Mouse (Mus musculus) activated CD4-positive, CD25-positive, alpha-beta regulatory T cell, adult 4 months (primary cell): ENCODE results near the gene Mfsd12. TPM values are rescaled to one million over a fixed set of nuclear protein-coding genes. Genes with fewer than 3 reads are reported as not detected.

Experiments used
- ATAC-seq: one replicate; pipeline ENCODE4 v1.8.0; 2017
- polyA plus RNA-seq, 2 experiments: library from polyadenylated mRNA; unstranded; fragments of 100-300 nt; shearing (Covaris generic); gene quantifications; one replicate each; pipeline ENCODE4 v1.2.1; 2017

The Mfsd12 gene
- polyA plus RNA-seq, 2 experiments from 2014 or later = 1.2 TPM

DNA sequence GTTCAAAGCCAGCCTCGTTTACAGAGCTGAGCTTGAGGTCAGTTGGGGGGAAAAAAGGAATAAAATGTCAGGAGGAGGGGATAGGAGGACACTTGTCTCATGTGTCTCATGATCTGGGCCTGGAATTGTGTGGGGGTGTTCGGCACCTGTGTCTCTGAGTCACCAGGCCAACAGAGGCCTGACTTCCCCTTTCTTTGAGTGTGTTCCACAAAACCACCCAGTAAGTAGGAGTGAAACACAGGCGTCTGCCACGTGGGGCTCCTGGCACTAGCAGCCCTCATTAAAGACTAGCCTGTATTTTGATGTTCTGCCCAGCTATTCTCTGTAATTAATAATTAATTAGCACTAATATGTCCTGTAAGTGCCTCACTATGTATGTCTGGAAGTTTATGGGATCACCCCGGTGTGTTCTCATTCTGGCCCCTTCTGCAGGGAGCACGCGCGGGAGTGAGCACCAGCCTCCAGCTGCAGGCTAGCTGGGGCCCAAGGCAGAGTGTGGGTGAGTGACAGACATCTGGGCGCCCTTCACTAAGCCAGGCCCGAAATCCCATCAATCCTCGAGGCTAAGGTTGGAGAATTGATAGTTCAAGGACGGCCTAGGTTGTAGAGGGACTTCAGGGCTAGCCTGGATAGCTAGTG lies 820 bp upstream of the Mfsd12 start:
- ATAC-seq = no peak

DNA sequence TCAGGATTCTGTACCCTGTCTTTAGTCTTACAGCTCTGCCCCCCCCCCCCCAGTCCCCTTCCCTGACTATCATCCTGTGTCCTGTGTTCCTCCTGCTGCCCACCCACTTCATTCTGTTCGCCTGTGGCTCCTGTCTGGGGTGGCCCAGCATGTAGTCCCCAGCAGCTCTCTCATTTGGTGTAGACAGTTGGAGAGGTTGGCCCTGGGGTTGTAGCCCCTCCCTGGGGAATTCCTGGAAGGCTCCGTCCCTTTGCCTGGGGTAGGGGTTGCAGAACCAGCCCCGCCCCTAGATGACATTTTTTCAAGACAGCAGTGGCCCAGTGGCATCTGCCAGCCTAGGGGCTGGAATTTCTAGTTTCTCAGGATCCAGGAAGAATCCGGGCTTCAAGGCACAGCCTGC lies 918 bp downstream of the Mfsd12 start:
- no peak for ATAC-seq

DNA sequence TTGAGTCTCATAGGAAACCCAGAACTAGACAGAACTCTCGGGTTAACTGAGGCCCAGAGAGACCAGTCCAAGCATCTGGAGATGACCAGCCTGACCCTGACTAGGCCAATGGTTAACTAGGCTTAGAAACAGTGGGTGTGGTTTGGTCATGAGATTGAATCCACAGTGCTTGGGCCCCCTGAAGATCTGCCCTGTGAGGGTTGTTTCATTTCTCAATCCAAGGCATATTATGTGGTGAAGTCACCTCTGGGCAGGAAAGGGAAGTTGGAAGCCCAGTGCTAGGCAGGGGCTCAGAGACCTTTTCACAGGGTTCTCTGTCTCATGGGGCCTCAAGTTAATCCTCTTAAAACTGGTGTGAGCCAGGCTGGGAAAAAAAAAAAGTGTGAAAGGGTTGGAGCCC lies 1.6 kb downstream of the Mfsd12 start:
- ATAC-seq = no peak

GRCm38 (mm10) chr10:81360721-81361120 lies 3.4 kb downstream of the Mfsd12 start:
- no peak for ATAC-seq

GRCm38 (mm10) chr10:81362336-81362949 lies 5.2 kb downstream of the Mfsd12 start:
- ATAC-seq = no peak

DNA sequence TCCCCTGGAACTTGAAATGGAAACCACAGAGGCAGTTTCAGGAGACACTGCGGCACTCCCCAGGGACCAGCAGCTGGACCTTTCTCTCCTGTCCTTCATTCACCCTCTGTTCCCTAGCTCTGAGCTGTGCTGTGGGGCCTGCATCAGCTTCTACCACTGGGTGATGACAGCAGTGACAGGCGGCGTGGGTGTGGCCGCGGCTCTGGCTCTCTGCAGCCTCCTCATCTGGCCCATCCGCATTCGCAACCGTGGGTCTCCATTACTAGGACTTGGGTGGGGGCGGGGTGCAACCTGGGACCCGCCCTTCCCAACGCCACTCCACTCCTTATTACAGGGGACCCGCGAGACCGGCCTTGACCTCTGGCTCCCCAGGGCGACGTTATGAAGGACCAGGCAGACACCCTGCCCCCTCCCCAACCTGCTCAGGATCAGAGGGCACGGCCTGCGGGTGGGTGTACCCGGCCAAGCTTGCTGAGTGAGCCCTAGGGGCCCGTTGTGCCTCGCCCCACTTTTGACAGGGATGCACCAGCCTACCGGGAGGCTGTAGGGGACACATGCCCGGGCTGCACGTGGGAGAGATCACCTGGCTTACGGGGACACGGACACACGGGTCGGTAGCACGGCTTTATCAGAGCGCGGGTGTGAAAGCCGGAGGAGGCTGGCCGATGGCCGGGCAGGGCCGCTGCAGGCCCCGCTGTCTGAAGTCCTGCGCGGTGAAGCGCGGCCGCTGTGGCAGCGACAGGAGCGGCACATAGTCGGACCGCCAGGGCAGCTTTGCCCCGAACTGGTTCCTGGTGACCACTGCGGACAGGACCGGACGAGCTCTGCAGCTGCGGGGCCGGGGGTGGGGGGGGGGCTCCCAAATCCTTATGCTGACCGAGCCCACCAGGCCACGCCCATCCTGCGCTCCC lies 6.4 kb downstream of the Mfsd12 start:
- no peak for ATAC-seq

DNA sequence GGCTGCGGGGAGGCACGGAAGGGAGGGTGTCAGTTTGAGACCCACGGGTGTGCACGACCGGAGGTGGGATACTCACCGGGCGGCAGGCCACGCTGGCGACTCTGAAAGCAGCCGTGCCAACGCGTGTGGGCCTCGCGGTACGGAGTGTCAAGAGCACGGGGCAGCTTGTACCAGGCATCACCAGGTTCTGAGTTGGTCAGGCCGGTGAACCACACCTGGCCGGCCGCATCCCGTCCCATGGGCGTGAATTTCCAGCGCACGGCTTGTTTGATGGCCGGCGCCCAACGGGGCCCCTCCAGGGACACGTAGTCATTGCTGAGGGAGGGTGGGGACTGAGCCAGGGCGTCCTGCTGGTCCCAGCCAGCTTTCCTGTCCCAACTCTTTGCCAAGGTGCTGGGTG lies 7.4 kb downstream of the Mfsd12 start:
- ATAC-seq = no peak

- ATAC-seq = no peak
Measured at GRCm38 (mm10) chr10:81365073-81365472, 7.8 kb downstream of the Mfsd12 start.

DNA sequence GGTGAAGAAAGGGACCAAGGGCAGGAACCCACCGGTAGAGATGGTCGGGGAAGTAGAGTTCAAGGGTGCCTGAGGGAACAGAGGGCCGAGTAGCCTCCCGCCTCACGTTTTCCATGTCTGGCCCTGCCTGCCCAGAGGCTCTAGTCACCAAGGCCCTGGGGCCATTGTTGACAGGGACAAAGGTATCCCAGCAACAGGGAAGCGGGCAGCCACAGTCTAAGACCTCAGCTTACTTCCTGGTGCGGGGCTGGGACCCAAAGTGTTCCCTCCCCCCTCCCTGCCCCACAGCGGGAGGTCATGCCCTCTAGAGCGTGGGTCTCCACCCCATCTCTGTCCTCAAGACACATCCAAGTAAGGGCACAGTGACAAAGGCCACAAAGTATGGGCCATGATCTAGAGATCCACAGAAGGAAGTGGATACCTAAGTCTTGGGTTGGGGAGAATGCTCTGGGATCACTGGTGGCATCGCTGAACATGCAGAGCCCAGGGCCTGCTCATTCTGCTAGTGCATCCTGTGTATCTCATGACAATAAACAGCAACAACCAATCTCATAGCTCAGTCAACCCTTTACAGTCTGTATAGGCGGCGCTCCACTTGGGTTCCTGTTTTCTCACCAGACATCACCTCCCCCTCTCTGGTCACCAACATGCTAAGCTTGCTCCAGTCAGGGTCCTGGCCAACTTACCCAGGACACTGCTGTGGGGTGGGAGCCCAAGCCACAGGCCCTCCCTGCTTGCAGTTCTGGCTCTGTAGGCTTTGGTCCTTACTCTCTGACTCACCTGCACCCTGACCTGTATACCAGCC lies 8.6 kb downstream of the Mfsd12 start, which contains the start of gene 4930404N11Rik:
TSS of gene 4930404N11Rik (minus strand) at position 145 of the 805 bp plus-strand sequence.
- no peak for ATAC-seq

DNA sequence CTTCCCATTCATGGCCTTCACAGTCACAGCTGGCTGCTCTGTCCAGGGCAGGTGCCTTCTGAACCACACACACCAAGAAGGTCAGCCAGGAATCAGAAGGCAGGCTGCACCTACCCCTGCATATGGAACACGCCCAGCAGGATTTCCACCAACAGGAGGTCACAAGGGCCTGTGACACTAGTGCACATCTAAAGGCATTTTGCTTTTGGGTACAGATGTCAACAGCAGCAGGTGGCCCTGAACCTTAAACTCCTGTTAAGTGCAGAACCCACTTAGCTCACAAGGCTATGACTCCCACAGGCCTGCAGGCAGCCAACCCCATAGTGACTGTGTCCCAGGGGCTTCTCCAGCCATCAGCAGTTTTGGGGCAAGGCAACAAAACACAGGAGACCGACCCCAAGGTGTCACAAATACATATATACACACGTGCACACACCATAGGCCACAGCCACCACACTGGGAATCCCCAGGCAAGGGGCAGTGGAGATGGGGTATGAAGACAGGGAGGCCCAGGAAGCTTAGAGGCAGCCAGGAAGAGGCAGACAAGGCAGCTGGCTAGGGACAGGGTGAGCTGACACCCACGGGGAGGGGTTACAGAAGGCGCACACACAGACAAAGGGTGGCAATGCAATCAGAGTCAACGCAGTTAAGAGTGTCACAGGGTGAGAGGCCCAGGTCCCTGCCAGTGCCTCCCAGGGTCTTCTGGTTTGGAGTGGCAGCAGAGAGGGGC lies 9.4 kb downstream of the Mfsd12 start:
- ATAC-seq = no peak

GRCm38 (mm10) chr10:81367207-81367495 lies 9.9 kb downstream of the Mfsd12 start:
- ATAC-seq = no peak

GRCm38 (mm10) chr10:81375322-81375721 lies 18.0 kb downstream of the Mfsd12 start:
- no peak for ATAC-seq

GRCm38 (mm10) chr10:81376561-81377361 lies 19.5 kb downstream of the Mfsd12 start:
- ATAC-seq = no peak

DNA sequence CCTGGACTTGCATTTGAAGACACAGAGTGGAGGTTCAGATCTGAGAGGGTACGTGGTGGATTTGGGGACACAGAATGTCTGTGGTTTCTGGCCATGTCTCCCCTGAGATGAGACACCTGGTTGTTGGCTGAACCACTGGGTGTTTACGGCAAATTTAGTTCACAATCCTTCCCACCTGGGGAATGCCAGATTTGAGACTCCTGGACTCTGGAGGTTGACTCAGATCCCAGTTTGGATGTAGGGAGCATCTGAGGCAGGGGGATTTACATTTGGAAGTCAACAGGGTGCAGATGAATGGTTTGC lies 20.0 kb downstream of the Mfsd12 start:
- no peak for ATAC-seq

GRCm38 (mm10) chr10:81377793-81378552 lies 20.7 kb downstream of the Mfsd12 start, which contains the start of gene Fzr1:
Fzr1 (minus strand) TSS chr10:81378516.
- no peak for ATAC-seq

DNA sequence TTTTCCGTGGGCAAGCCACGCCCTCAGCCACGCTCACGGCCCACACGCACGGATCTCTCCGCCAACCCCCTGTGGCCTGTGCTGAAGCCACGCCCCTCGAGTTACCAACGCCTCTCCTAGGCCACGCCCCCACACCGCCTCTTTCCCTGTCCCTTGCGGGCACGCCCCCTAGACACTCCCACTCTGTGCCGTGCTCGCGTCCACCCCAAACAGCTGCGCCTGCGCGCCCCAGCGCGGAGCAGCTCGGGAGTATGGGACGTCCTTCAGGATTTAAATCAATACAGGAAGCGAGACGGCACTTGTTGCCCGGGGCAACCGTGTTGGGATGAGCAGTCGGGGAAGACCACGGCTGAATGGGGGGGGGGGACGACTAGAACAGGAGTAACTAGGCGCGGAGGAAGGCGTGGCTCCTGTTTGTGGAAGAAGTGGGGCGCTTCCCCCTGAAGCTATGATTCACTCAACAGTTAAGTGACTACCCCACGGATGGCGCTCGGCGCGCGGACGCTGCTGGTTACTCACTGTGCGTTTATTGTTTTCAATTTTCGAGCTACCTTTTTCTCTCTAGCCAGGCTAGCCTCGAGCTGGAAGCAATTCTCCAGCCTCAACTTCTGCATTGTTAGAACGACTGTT lies 21.4 kb downstream of the Mfsd12 start:
- ATAC-seq = peak; percentile 91

- ATAC-seq = no peak
Measured at GRCm38 (mm10) chr10:81379183-81379553, 21.9 kb downstream of the Mfsd12 start.

GRCm38 (mm10) chr10:81379809-81380378 lies 22.6 kb downstream of the Mfsd12 start:
- ATAC-seq = no peak

DNA sequence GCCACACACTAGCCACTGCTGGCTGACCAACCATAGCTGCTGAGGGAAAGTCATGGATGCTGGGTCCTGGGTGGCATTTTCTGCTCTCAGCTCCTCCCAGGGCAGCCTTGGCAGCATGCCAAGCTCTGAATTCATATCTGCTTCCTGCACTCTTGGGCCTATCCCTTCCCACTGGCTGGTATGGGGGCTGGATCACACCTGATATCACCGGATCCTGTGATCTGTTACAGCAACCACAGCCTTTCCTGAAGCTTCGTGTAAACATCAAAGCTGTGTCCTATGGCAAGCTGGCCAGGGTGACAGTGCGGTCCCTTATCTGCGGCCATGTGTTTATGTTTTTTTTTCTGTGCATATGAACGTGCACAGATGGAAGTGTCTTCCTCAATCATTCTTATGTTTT lies 24.7 kb downstream of the Mfsd12 start:
- ATAC-seq = no peak
